Mouse (Mus musculus): ENCODE data around the gene Wnt9a. TPM values are rescaled to one million over a fixed set of nuclear protein-coding genes. Genes with fewer than 3 reads are reported as not detected.

The Wnt9a gene
- polyA plus RNA-seq, 1 experiment from 2014 or later = 2.1 TPM

- Histone ChIP-seq H3K4me2 (no peak overlapping the region), H3K36me3 (no peaks in the 10 kb centered on the region), H3K9me3 (replicated peaks) (no peaks in the 10 kb centered on the region), H3K27me3 (peaks cover 4% of the 10 kb centered on the region; the same call in 1 of the 2 replicates), H3K4me1 (peaks cover 43% of the 10 kb centered on the region), H3K4me3 (replicated peaks) (no peak overlapping the region), H3K27ac (no peak overlapping the region), H3K9ac (no peak overlapping the region)
- 82% methylated on average over 18 of the region's 18 CpGs for WGBS
- ATAC-seq (replicated peaks; ENCODE audit: low FRiP score) = no peak
Observed at GRCm38 (mm10) chr11:59327625-59328024, 20.9 kb downstream of the Wnt9a start.

GRCm38 (mm10) chr11:59329616-59330015 lies 22.9 kb downstream of the Wnt9a start:
- WGBS = 36% methylated on average over 6 of the region's 6 CpGs
- Histone ChIP-seq H3K36me3 (no peaks in the 10 kb centered on the region), H3K27ac (peak overlapping the region; percentile 57), H3K4me1 (peaks cover 49% of the 10 kb centered on the region), H3K9me3 (replicated peaks) (no peaks in the 10 kb centered on the region), H3K27me3 (peaks cover 4% of the 10 kb centered on the region; the same call in 1 of the 2 replicates), H3K4me2 (no peak overlapping the region), H3K9ac (no peak overlapping the region), H3K4me3 (replicated peaks) (no peak overlapping the region)
- 0 out of 2 replicates have a peak, but pooled peaks have one; percentile 31 for ATAC-seq (replicated peaks; ENCODE audit: low FRiP score)

GRCm38 (mm10) chr11:59330560-59330959 lies 23.8 kb downstream of the Wnt9a start:
- Histone ChIP-seq H3K36me3 (no peaks in the 10 kb centered on the region), H3K4me3 (replicated peaks) (no peak overlapping the region), H3K9ac (no peak overlapping the region), H3K9me3 (replicated peaks) (no peaks in the 10 kb centered on the region), H3K4me2 (no peak overlapping the region), H3K4me1 (peaks cover 42% of the 10 kb centered on the region), H3K27me3 (peaks cover 4% of the 10 kb centered on the region; the same call in 1 of the 2 replicates), H3K27ac (peak overlapping the region; percentile 57; the same call in 1 of the 2 replicates)
- peak; percentile 30; the same call in 1 of the 2 replicates for ATAC-seq (replicated peaks; ENCODE audit: low FRiP score)
- 46% methylated on average over 5 of the region's 5 CpGs for WGBS

- Histone ChIP-seq H3K4me1 (peaks cover 46% of the 10 kb centered on the region), H3K9me3 (replicated peaks) (no peaks in the 10 kb centered on the region), H3K36me3 (no peaks in the 10 kb centered on the region), H3K4me2 (no peak overlapping the region), H3K27me3 (peaks cover 4% of the 10 kb centered on the region; the same call in 1 of the 2 replicates), H3K4me3 (replicated peaks) (no peak overlapping the region), H3K27ac (no peak overlapping the region), H3K9ac (no peak overlapping the region)
- 86% methylated on average over 16 of the region's 16 CpGs for WGBS
- no peak for ATAC-seq (replicated peaks; ENCODE audit: low FRiP score)
Observed at GRCm38 (mm10) chr11:59331167-59331869, 24.6 kb downstream of the Wnt9a start.

- Histone ChIP-seq H3K4me1 (peaks cover 47% of the 10 kb centered on the region), H3K9ac (no peak overlapping the region), H3K27ac (no peak overlapping the region), H3K4me2 (no peak overlapping the region), H3K4me3 (replicated peaks) (no peak overlapping the region), H3K36me3 (no peaks in the 10 kb centered on the region), H3K27me3 (peaks cover 4% of the 10 kb centered on the region; the same call in 1 of the 2 replicates), H3K9me3 (replicated peaks) (no peaks in the 10 kb centered on the region)
- no peak for ATAC-seq (replicated peaks; ENCODE audit: low FRiP score)
- WGBS = 25% methylated on average over 9 of the region's 9 CpGs
Observed at GRCm38 (mm10) chr11:59332938-59333337, 26.2 kb downstream of the Wnt9a start.

- Histone ChIP-seq H3K4me1 (peaks cover 32% of the 10 kb centered on the region), H3K4me2 (no peak overlapping the region), H3K9ac (no peak overlapping the region), H3K27me3 (no peaks in the 10 kb centered on the region), H3K36me3 (no peaks in the 10 kb centered on the region), H3K9me3 (replicated peaks) (no peaks in the 10 kb centered on the region), H3K27ac (no peak overlapping the region), H3K4me3 (replicated peaks) (no peak overlapping the region)
- ATAC-seq (replicated peaks; ENCODE audit: low FRiP score) = no peak
- 83% methylated on average over 4 of the region's 4 CpGs for WGBS
Observed at GRCm38 (mm10) chr11:59335150-59335549, 28.4 kb downstream of the Wnt9a start.

GRCm38 (mm10) chr11:59335942-59336341 lies 29.2 kb downstream of the Wnt9a start:
- WGBS = 36% methylated on average over 2 of the region's 2 CpGs
- H3K4me2 ChIP-seq = no peak overlapping the region
- H3K27me3 ChIP-seq = no peaks in the 10 kb centered on the region
- H3K4me1 ChIP-seq = peaks cover 25% of the 10 kb centered on the region
- H3K36me3 ChIP-seq = no peaks in the 10 kb centered on the region
- no peak for ATAC-seq (replicated peaks; ENCODE audit: low FRiP score)
- H3K4me3 ChIP-seq (replicated peaks) = no peak overlapping the region
- no peak overlapping the region for H3K9ac ChIP-seq
- H3K27ac ChIP-seq = no peak overlapping the region
- H3K9me3 ChIP-seq (replicated peaks) = no peaks in the 10 kb centered on the region

- H3K4me3 ChIP-seq (replicated peaks) = no peak overlapping the region
- H3K27me3 ChIP-seq = no peaks in the 10 kb centered on the region
- H3K27ac ChIP-seq = no peak overlapping the region
- peaks cover 22% of the 10 kb centered on the region for H3K4me1 ChIP-seq
- 13% methylated on average over 1 of the region's 1 CpGs for WGBS
- H3K36me3 ChIP-seq = no peaks in the 10 kb centered on the region
- H3K4me2 ChIP-seq = no peak overlapping the region
- no peak overlapping the region for H3K9ac ChIP-seq
- ATAC-seq (replicated peaks; ENCODE audit: low FRiP score) = no peak
- H3K9me3 ChIP-seq (replicated peaks) = no peaks in the 10 kb centered on the region
Observed at GRCm38 (mm10) chr11:59336381-59336780, 29.7 kb downstream of the Wnt9a start.

GRCm38 (mm10) chr11:59337955-59338735 lies 31.4 kb downstream of the Wnt9a start:
- no peak overlapping the region for H3K4me3 ChIP-seq (replicated peaks)
- H3K9ac ChIP-seq = no peak overlapping the region
- no peaks in the 10 kb centered on the region for H3K36me3 ChIP-seq
- 58% methylated on average over 13 of the region's 13 CpGs for WGBS
- no peak overlapping the region for H3K27ac ChIP-seq
- no peak overlapping the region for H3K4me2 ChIP-seq
- H3K27me3 ChIP-seq = no peaks in the 10 kb centered on the region
- peaks cover 19% of the 10 kb centered on the region for H3K4me1 ChIP-seq
- no peaks in the 10 kb centered on the region for H3K9me3 ChIP-seq (replicated peaks)
- no peak for ATAC-seq (replicated peaks; ENCODE audit: low FRiP score)

- H3K4me1 ChIP-seq = peaks cover 17% of the 10 kb centered on the region
- H3K4me3 ChIP-seq (replicated peaks) = no peak overlapping the region
- H3K27ac ChIP-seq = no peak overlapping the region
- 76% methylated on average over 2 of the region's 2 CpGs for WGBS
- no peak overlapping the region for H3K4me2 ChIP-seq
- no peak for ATAC-seq (replicated peaks; ENCODE audit: low FRiP score)
- no peaks in the 10 kb centered on the region for H3K9me3 ChIP-seq (replicated peaks)
- no peak overlapping the region for H3K9ac ChIP-seq
- H3K27me3 ChIP-seq = no peaks in the 10 kb centered on the region
- H3K36me3 ChIP-seq = no peaks in the 10 kb centered on the region
Observed at GRCm38 (mm10) chr11:59338736-59339120, 32.0 kb downstream of the Wnt9a start.

- no peak overlapping the region for H3K27ac ChIP-seq
- ATAC-seq (replicated peaks; ENCODE audit: low FRiP score) = no peak
- WGBS = 77% methylated on average over 5 of the region's 5 CpGs
- no peaks in the 10 kb centered on the region for H3K36me3 ChIP-seq
- no peak overlapping the region for H3K4me2 ChIP-seq
- no peaks in the 10 kb centered on the region for H3K27me3 ChIP-seq
- H3K4me3 ChIP-seq (replicated peaks) = no peak overlapping the region
- peaks cover 10% of the 10 kb centered on the region for H3K4me1 ChIP-seq
- no peak overlapping the region for H3K9ac ChIP-seq
- no peaks in the 10 kb centered on the region for H3K9me3 ChIP-seq (replicated peaks)
Observed at GRCm38 (mm10) chr11:59342956-59343355, 36.2 kb downstream of the Wnt9a start.

- no peak for ATAC-seq (replicated peaks; ENCODE audit: low FRiP score)
- Histone ChIP-seq H3K27me3 (no peaks in the 10 kb centered on the region), H3K36me3 (no peaks in the 10 kb centered on the region), H3K4me3 (replicated peaks) (no peak overlapping the region), H3K4me2 (no peak overlapping the region), H3K9ac (no peak overlapping the region), H3K4me1 (peaks cover 16% of the 10 kb centered on the region), H3K9me3 (replicated peaks) (no peaks in the 10 kb centered on the region), H3K27ac (no peak overlapping the region)
- WGBS = 70% methylated on average over 11 of the region's 11 CpGs
Observed at GRCm38 (mm10) chr11:59346166-59346910, 39.6 kb downstream of the Wnt9a start.

Measured in kidney, embryonic 15.5 days (tissue).